Mouse (Mus musculus) brain, embryonic 18.5 days (tissue): ENCODE data around the gene Six6.

Experiments
- DNase-seq: peaks from one replicate; pipeline ENCODE4 v3.0.0-alpha.2; 2012; ENCODE audit warnings: low read depth, low spot score

The Six6 gene

GRCm38 (mm10) chr12:72939616-72940015 is at the start of gene Six6:
Gene Six6 (plus strand): TSS chr12:72939892.
- no peak for DNase-seq

GRCm38 (mm10) chr12:72917159-72917993 is 22.3 kb upstream of the Six6 start:
- no peak for DNase-seq

GRCm38 (mm10) chr12:72936751-72937150 is 2.9 kb upstream of the Six6 start:
- DNase-seq = no peak

GRCm38 (mm10) chr12:72937537-72938120 is 2.1 kb upstream of the Six6 start:
- no peak for DNase-seq

- DNase-seq = no peak
Measured at GRCm38 (mm10) chr12:72938176-72938575, 1.5 kb upstream of the Six6 start.

- no peak for DNase-seq
Measured at GRCm38 (mm10) chr12:72938600-72939490, 847 bp upstream of the Six6 start.

GRCm38 (mm10) chr12:72940071-72940821 is 554 bp downstream of the Six6 start, which contains the start of gene 4930447C04Rik:
Gene 4930447C04Rik (minus strand): TSS chr12:72940774.
- DNase-seq = no peak

- no peak for DNase-seq
Measured at GRCm38 (mm10) chr12:72940822-72941397, 1.2 kb downstream of the Six6 start.

- DNase-seq = no peak
Measured at GRCm38 (mm10) chr12:72941398-72942051, 1.8 kb downstream of the Six6 start.

GRCm38 (mm10) chr12:72942171-72942570 is 2.5 kb downstream of the Six6 start:
- DNase-seq = no peak

GRCm38 (mm10) chr12:72943574-72944110 is 4.0 kb downstream of the Six6 start:
- DNase-seq = no peak

- DNase-seq = no peak
Measured at GRCm38 (mm10) chr12:72944411-72945225, 4.9 kb downstream of the Six6 start.

GRCm38 (mm10) chr12:72945301-72946063 is 5.8 kb downstream of the Six6 start:
- DNase-seq = no peak

- no peak for DNase-seq
Measured at GRCm38 (mm10) chr12:72946064-72946395, 6.3 kb downstream of the Six6 start.

- no peak for DNase-seq
Measured at GRCm38 (mm10) chr12:72946805-72947204, 7.1 kb downstream of the Six6 start.

- no peak for DNase-seq
Measured at GRCm38 (mm10) chr12:72947335-72947734, 7.6 kb downstream of the Six6 start.

- no peak for DNase-seq
Measured at GRCm38 (mm10) chr12:72953089-72953488, 13.4 kb downstream of the Six6 start.

GRCm38 (mm10) chr12:72953858-72954257 is 14.2 kb downstream of the Six6 start:
- no peak for DNase-seq

GRCm38 (mm10) chr12:72954906-72955305 is 15.2 kb downstream of the Six6 start:
- no peak for DNase-seq
